Mouse (Mus musculus): Measurements from ENCODE around the gene Krtcap3. TPM values are rescaled to one million over a fixed set of nuclear protein-coding genes. Genes with fewer than 3 reads are reported as not detected.

The Krtcap3 gene
- polyA plus RNA-seq, 1 experiment = 38.7 TPM

- DNase-seq (ENCODE audit: low read depth) = no peak
Observed at GRCm38 (mm10) chr5:31298486-31298885, 47.0 kb downstream of the Krtcap3 start.

GRCm38 (mm10) chr5:31301866-31302265 lies 50.4 kb downstream of the Krtcap3 start:
- no peak for DNase-seq (ENCODE audit: low read depth)

Other genes starting within 250 kb of the Krtcap3 start
- 229 and 242 TPM in 2 replicates for gene Atraid, start 203.4 kb upstream of the Krtcap3 start, polyA plus RNA-seq (2012; rRNA removed)
- gene Slc5a6, start 202.8 kb upstream of the Krtcap3 start, polyA plus RNA-seq (2012; rRNA removed) = 32.8 and 34.2 TPM in 2 replicates
- gene Cad, start 196.9 kb upstream of the Krtcap3 start, polyA plus RNA-seq (2012; rRNA removed) = 216 and 228 TPM in 2 replicates
- 0.32 and 0.46 TPM in 2 replicates for gene Dnajc5g, start 145.4 kb upstream of the Krtcap3 start, polyA plus RNA-seq (2012; rRNA removed)
- gene Slc30a3, start 143.5 kb upstream of the Krtcap3 start, polyA plus RNA-seq (2012; rRNA removed) = 5.7 and 11.3 TPM in 2 replicates
- 0.42 TPM in 1 of 2 replicates, not detected in the other for gene Trim54, start 135.0 kb upstream of the Krtcap3 start, polyA plus RNA-seq (2012; rRNA removed)
- not detected in 2 replicates for gene Ucn, start 112.9 kb upstream of the Krtcap3 start, polyA plus RNA-seq (2012; rRNA removed)
- gene Mpv17, start 97.4 kb upstream of the Krtcap3 start, polyA plus RNA-seq (2012; rRNA removed) = 94.2 and 136 TPM in 2 replicates
- gene Gm29609, start 71.8 kb upstream of the Krtcap3 start, polyA plus RNA-seq (2012; rRNA removed) = 2.6 and 3.6 TPM in 2 replicates
- gene Gtf3c2, start 71.5 kb upstream of the Krtcap3 start, polyA plus RNA-seq (2012; rRNA removed) = 45.4 TPM in 2 replicates
- 109 and 126 TPM in 2 replicates for gene Snx17, start 58.5 kb upstream of the Krtcap3 start, polyA plus RNA-seq (2012; rRNA removed)
- gene Eif2b4, start 58.3 kb upstream of the Krtcap3 start, polyA plus RNA-seq (2012; rRNA removed) = 51.2 and 64.9 TPM in 2 replicates
- 30.4 and 39.7 TPM in 2 replicates for gene Zfp513, start 49.4 kb upstream of the Krtcap3 start, polyA plus RNA-seq (2012; rRNA removed)
- gene Ppm1g, start 31.0 kb upstream of the Krtcap3 start, polyA plus RNA-seq (2012; rRNA removed) = 46.5 and 80.1 TPM in 2 replicates
- 120 and 142 TPM in 2 replicates for gene Nrbp1, start 10.8 kb upstream of the Krtcap3 start, polyA plus RNA-seq (2012; rRNA removed)
- gene Gm9970, start 10.5 kb upstream of the Krtcap3 start, polyA plus RNA-seq (2012; rRNA removed) = 1.3 and 3.6 TPM in 2 replicates
- gene Ift172, start 39.4 kb downstream of the Krtcap3 start, polyA plus RNA-seq (2012; rRNA removed) = 37.7 and 38.4 TPM in 2 replicates
- gene Fndc4, start 44.4 kb downstream of the Krtcap3 start, polyA plus RNA-seq (2012; rRNA removed) = 6.1 and 8.0 TPM in 2 replicates
- 0.23 and 0.53 TPM in 2 replicates for gene Gckr, start 45.8 kb downstream of the Krtcap3 start, polyA plus RNA-seq (2012; rRNA removed)
- 12.6 and 13.0 TPM in 2 replicates for gene Zfp512, start 200.7 kb downstream of the Krtcap3 start, polyA plus RNA-seq (2012; rRNA removed)
- not detected in 2 replicates for gene 4930548H24Rik, start 234.0 kb downstream of the Krtcap3 start, polyA plus RNA-seq (2012; rRNA removed)
- gene Gpn1, start 243.1 kb downstream of the Krtcap3 start, polyA plus RNA-seq (2012; rRNA removed) = 10.7 and 12.8 TPM in 2 replicates

All from gonadal fat pad, adult 2 months (tissue).